Mouse (Mus musculus): ENCODE results near the gene Taf3. TPM values are rescaled to one million over a fixed set of nuclear protein-coding genes. Genes with fewer than 3 reads are reported as not detected.

Gene Taf3
- polyA plus RNA-seq, 1 experiment from 2014 or later = 11.0 TPM

- Histone ChIP-seq H3K9me3 (no peaks in the 10 kb centered on the region), H3K27me3 (replicated peaks) (peaks cover 63% of the 10 kb centered on the region), H3K4me1 (peaks cover 27% of the 10 kb centered on the region), H3K4me2 (peak overlapping the region; percentile 92), H3K4me3 (replicated peaks) (peak overlapping the region; percentile 48), H3K36me3 (no peaks in the 10 kb centered on the region), H3K9ac (no peak overlapping the region), H3K27ac (no peak overlapping the region)
- WGBS = under 1% methylated on average over 24 of the region's 33 CpGs
- no peak for ATAC-seq (ENCODE audit: insufficient read depth, low FRiP score, low read depth)
Observed at GRCm38 (mm10) chr2:9878564-9879081, 169.8 kb downstream of the Taf3 start.

GRCm38 (mm10) chr2:9877966-9878563 is 170.3 kb downstream of the Taf3 start:
- Histone ChIP-seq H3K9ac (no peak overlapping the region), H3K27ac (no peak overlapping the region), H3K4me1 (peaks cover 27% of the 10 kb centered on the region), H3K4me3 (replicated peaks) (peak overlapping the region; percentile 48), H3K9me3 (no peaks in the 10 kb centered on the region), H3K4me2 (peak overlapping the region; percentile 92), H3K27me3 (replicated peaks) (peaks cover 64% of the 10 kb centered on the region), H3K36me3 (no peaks in the 10 kb centered on the region)
- no peak for ATAC-seq (ENCODE audit: insufficient read depth, low FRiP score, low read depth)
- 1% methylated on average over 19 of the region's 19 CpGs for WGBS

GRCm38 (mm10) chr2:9877326-9877690 is 171.1 kb downstream of the Taf3 start:
- peaks cover 21% of the 10 kb centered on the region for H3K4me1 ChIP-seq
- no peaks in the 10 kb centered on the region for H3K9me3 ChIP-seq
- H3K4me2 ChIP-seq = peak overlapping the region; percentile 92
- peaks cover 65% of the 10 kb centered on the region for H3K27me3 ChIP-seq (replicated peaks)
- peak overlapping the region; percentile 48 for H3K4me3 ChIP-seq (replicated peaks)
- no peak overlapping the region for H3K27ac ChIP-seq
- no peak overlapping the region for H3K9ac ChIP-seq
- no peaks in the 10 kb centered on the region for H3K36me3 ChIP-seq
- no peak for ATAC-seq (ENCODE audit: insufficient read depth, low FRiP score, low read depth)
- under 1% methylated on average over 35 of the region's 35 CpGs for WGBS

- H3K27ac ChIP-seq = no peak overlapping the region
- WGBS = 10% methylated on average over 31 of the region's 31 CpGs
- H3K27me3 ChIP-seq (replicated peaks) = peaks cover 61% of the 10 kb centered on the region
- no peaks in the 10 kb centered on the region for H3K36me3 ChIP-seq
- peak overlapping the region; percentile 48 for H3K4me3 ChIP-seq (replicated peaks)
- H3K4me1 ChIP-seq = peaks cover 18% of the 10 kb centered on the region
- ATAC-seq (ENCODE audit: insufficient read depth, low FRiP score, low read depth) = no peak
- H3K9me3 ChIP-seq = no peaks in the 10 kb centered on the region
- H3K4me2 ChIP-seq = peak overlapping the region; percentile 92
- no peak overlapping the region for H3K9ac ChIP-seq
Observed at GRCm38 (mm10) chr2:9876621-9877325, 171.6 kb downstream of the Taf3 start.

GRCm38 (mm10) chr2:9875676-9876357 is 172.6 kb downstream of the Taf3 start:
- Histone ChIP-seq H3K27ac (no peak overlapping the region), H3K27me3 (replicated peaks) (peaks cover 57% of the 10 kb centered on the region), H3K9ac (no peak overlapping the region), H3K4me1 (peaks cover 9% of the 10 kb centered on the region), H3K36me3 (no peaks in the 10 kb centered on the region), H3K4me3 (replicated peaks) (no peak overlapping the region), H3K4me2 (peak overlapping the region; percentile 92; the same call in 1 of the 2 replicates), H3K9me3 (no peaks in the 10 kb centered on the region)
- ATAC-seq (ENCODE audit: insufficient read depth, low FRiP score, low read depth) = no peak
- 35% methylated on average over 12 of the region's 12 CpGs for WGBS

- ATAC-seq (ENCODE audit: insufficient read depth, low FRiP score, low read depth) = no peak
- H3K4me3 ChIP-seq (replicated peaks) = no peak overlapping the region
- H3K27me3 ChIP-seq (replicated peaks) = peaks cover 57% of the 10 kb centered on the region
- no peak overlapping the region for H3K9ac ChIP-seq
- H3K4me1 ChIP-seq = peaks cover 8% of the 10 kb centered on the region; the same call in 1 of the 2 replicates
- WGBS = 14% methylated on average over 4 of the region's 4 CpGs
- no peaks in the 10 kb centered on the region for H3K36me3 ChIP-seq
- no peak overlapping the region for H3K4me2 ChIP-seq
- no peaks in the 10 kb centered on the region for H3K9me3 ChIP-seq
- no peak overlapping the region for H3K27ac ChIP-seq
Observed at GRCm38 (mm10) chr2:9875220-9875619, 173.2 kb downstream of the Taf3 start.

GRCm38 (mm10) chr2:9874467-9875219 is 173.8 kb downstream of the Taf3 start:
- Histone ChIP-seq H3K4me3 (replicated peaks) (0 out of 2 replicates have a peak overlapping the region, but pooled peaks have one; percentile 1), H3K27ac (no peak overlapping the region), H3K4me1 (peaks cover 8% of the 10 kb centered on the region; the same call in 1 of the 2 replicates), H3K9ac (no peak overlapping the region), H3K4me2 (peak overlapping the region; percentile 17; the same call in 1 of the 2 replicates), H3K27me3 (replicated peaks) (peaks cover 59% of the 10 kb centered on the region), H3K9me3 (no peaks in the 10 kb centered on the region), H3K36me3 (no peaks in the 10 kb centered on the region)
- no peak for ATAC-seq (ENCODE audit: insufficient read depth, low FRiP score, low read depth)
- whole genome bisulfite sequencing = 17% methylated on average over 38 of the region's 39 CpGs

- Histone ChIP-seq H3K4me1 (peaks cover 8% of the 10 kb centered on the region; the same call in 1 of the 2 replicates), H3K27ac (no peak overlapping the region), H3K9ac (no peak overlapping the region), H3K9me3 (no peaks in the 10 kb centered on the region), H3K36me3 (no peaks in the 10 kb centered on the region), H3K4me2 (no peak overlapping the region), H3K4me3 (replicated peaks) (no peak overlapping the region), H3K27me3 (replicated peaks) (peaks cover 60% of the 10 kb centered on the region)
- no peak for ATAC-seq (ENCODE audit: insufficient read depth, low FRiP score, low read depth)
- WGBS = 43% methylated on average over 2 of the region's 2 CpGs
Observed at GRCm38 (mm10) chr2:9873757-9874156, 174.6 kb downstream of the Taf3 start.

GRCm38 (mm10) chr2:9872682-9873081 is 175.7 kb downstream of the Taf3 start:
- no peak overlapping the region for H3K4me3 ChIP-seq (replicated peaks)
- no peak overlapping the region for H3K27ac ChIP-seq
- H3K4me1 ChIP-seq = 0 out of 2 replicates have a peak, but pooled peaks cover 4% of the 10 kb centered on the region
- no peak overlapping the region for H3K9ac ChIP-seq
- H3K36me3 ChIP-seq = no peaks in the 10 kb centered on the region
- no peaks in the 10 kb centered on the region for H3K9me3 ChIP-seq
- H3K4me2 ChIP-seq = no peak overlapping the region
- 22% methylated on average over 12 of the region's 12 CpGs for WGBS
- no peak for ATAC-seq (ENCODE audit: insufficient read depth, low FRiP score, low read depth)
- H3K27me3 ChIP-seq (replicated peaks) = peaks cover 60% of the 10 kb centered on the region

- H3K9me3 ChIP-seq = no peaks in the 10 kb centered on the region
Observed at GRCm38 (mm10) chr2:9871798-9872197, 176.6 kb downstream of the Taf3 start.

GRCm38 (mm10) chr2:9871141-9871716 is 177.2 kb downstream of the Taf3 start:
- H3K27ac ChIP-seq = no peak overlapping the region
- H3K4me3 ChIP-seq (replicated peaks) = no peak overlapping the region

More at GRCm38 (mm10) chr2:9871798-9872197, 176.6 kb downstream of the Taf3 start:
- Histone ChIP-seq H3K27ac (no peak overlapping the region), H3K36me3 (no peaks in the 10 kb centered on the region), H3K27me3 (replicated peaks) (peaks cover 57% of the 10 kb centered on the region), H3K4me2 (no peak overlapping the region), H3K4me1 (0 out of 2 replicates have a peak, but pooled peaks cover 4% of the 10 kb centered on the region), H3K4me3 (replicated peaks) (no peak overlapping the region), H3K9ac (no peak overlapping the region)
- WGBS = 63% methylated on average over 6 of the region's 6 CpGs
- no peak for ATAC-seq (ENCODE audit: insufficient read depth, low FRiP score, low read depth)

More at GRCm38 (mm10) chr2:9871141-9871716, 177.2 kb downstream of the Taf3 start:
- H3K4me2 ChIP-seq = no peak overlapping the region
- H3K9ac ChIP-seq = no peak overlapping the region
- H3K27me3 ChIP-seq (replicated peaks) = peaks cover 55% of the 10 kb centered on the region
- 0 out of 2 replicates have a peak, but pooled peaks cover 4% of the 10 kb centered on the region for H3K4me1 ChIP-seq
- 49% methylated on average over 4 of the region's 4 CpGs for WGBS
- no peaks in the 10 kb centered on the region for H3K9me3 ChIP-seq
- no peak for ATAC-seq (ENCODE audit: insufficient read depth, low FRiP score, low read depth)
- no peaks in the 10 kb centered on the region for H3K36me3 ChIP-seq

Measured in stomach, embryonic 15.5 days (tissue).